Mouse (Mus musculus) cerebellum, postnatal 14 days (tissue): Measurements from ENCODE around the gene Arl14ep.

Source experiments
- DNase-seq, 2 experiments: peaks; one replicate each; pipeline ENCODE4 v3.0.0; 2021; ENCODE audit warnings: mixed read lengths in 2 of 2

The Arl14ep gene

DNA sequence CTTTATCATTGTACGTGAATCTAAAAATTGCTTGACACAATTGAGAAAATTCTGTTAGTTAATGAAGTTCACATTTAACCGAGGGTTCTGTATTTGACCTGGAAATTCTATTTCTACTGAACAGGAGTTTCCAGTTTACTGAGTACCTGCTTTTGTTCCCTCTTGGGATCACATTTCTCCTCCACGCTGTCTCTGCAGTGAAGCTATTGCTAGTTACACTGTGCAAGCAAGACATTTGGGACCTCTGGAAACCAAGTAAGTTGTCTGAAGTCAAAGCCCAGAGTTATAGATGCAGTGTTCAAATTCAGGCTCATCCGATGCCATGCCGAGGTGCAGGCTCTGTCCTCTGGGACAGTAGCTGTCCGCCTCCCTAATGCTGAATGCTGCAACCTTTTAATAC lies 19.2 kb downstream of the Arl14ep start:
- no peak for DNase-seq

DNA sequence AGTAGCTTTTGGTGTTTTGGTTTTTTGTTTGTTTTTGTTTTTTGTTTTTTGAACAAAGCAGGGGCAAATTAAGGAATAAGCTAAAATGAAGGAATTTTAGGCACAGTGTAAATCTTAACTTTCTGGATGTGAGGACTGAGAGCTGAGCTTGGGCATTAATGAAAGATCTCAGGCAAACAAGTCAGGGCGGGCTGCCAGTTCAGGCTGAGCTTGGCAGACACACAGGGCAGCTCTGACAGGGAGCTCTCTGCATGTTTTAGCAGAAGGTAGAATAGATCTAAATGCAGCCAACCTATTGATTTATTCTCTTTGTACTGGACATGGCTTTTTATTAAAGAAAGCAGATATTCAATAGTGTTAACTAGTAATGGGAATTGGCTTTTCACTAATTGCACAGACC lies 31.8 kb downstream of the Arl14ep start:
- peak; percentile 86 to 94 for DNase-seq

DNA sequence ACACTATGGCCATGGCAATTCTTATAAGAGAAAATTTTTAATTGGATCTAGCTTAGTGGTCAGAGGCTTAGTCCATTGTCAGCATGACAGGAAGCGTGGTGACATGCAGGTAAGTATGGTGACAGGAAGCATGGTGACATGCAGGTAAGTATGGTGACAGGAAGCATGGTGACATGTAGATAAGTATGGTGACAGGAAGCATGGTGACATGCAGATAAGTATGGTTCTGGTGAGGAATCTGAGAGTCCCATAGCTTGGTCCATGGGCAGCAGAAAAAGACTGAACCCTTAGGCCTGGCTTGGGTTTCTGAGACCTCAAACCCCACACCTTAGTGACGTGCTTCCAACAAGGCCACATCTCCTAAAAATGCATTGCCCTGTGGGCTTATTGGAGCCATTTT lies 38.5 kb downstream of the Arl14ep start:
- DNase-seq, result no peak

DNA sequence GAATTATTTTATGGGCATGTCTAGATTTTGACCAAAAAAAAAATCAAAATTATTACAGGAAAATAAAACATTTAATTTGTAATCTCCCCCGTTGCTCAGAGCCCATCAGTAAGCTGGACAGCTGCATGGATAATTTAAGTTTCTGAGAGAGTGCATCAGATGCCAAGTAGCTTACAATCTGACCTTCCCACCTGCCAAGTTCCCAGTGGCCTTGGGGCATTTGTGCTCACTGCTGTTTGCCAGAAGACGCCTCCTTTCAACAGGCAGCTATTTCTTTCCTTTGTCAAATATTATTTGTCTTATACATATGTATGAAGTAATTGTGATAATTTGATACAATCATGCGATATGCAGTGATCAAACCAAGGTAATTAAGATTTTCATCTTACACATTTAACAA lies 44.3 kb downstream of the Arl14ep start:
- DNase-seq, result peak in 1 of 2 experiments; percentile 22
